Mouse (Mus musculus) midbrain, embryonic 13.5 days (tissue): Measurements from ENCODE around the gene Tceal9. TPM values are rescaled to one million over a fixed set of nuclear protein-coding genes. Genes with fewer than 3 reads are reported as not detected.
A peak's percentile ranks its signal among the peaks of the same experiment; 100 is the strongest.

Experiments used
- ATAC-seq: fragments of 200-750 bp; cut with Nextera tagmentation; 2 replicates; pipeline ENCODE4 v1.8.0; 2017; ENCODE audit warnings: mild to moderate bottlenecking, moderate TSS enrichment, moderate library complexity
- H3K27ac ChIP-seq: fragments of 300-500 bp; sonication (generic); 2 replicates; pipeline ENCODE4 v1.5.1; 2015; ENCODE audit warnings: inconsistent platforms, mild to moderate bottlenecking, moderate library complexity
- H3K27me3 ChIP-seq: fragments of 300-500 bp; sonication (generic); 2 replicates; pipeline ENCODE4 v1.6.1; 2015; ENCODE audit warnings: mild to moderate bottlenecking, inconsistent platforms
- H3K36me3 ChIP-seq: fragments of 300-500 bp; sonication (generic); 2 replicates; pipeline ENCODE4 v1.6.1; 2015; ENCODE audit warnings: mild to moderate bottlenecking, inconsistent platforms
- H3K4me1 ChIP-seq: fragments of 300-500 bp; sonication (generic); replicated peaks from 2 replicates; pipeline ENCODE4 v1.6.1; 2015; ENCODE audit warnings: inconsistent platforms
- H3K4me2 ChIP-seq: fragments of 300-500 bp; sonication (generic); replicated peaks from 2 replicates; pipeline ENCODE4 v1.6.1; 2015; ENCODE audit warnings: moderate library complexity, mild to moderate bottlenecking, inconsistent platforms
- H3K4me3 ChIP-seq: fragments of 300-500 bp; sonication (generic); replicated peaks from 2 replicates; pipeline ENCODE4 v1.5.1; 2015; ENCODE audit warnings: mild to moderate bottlenecking, inconsistent platforms
- H3K9ac ChIP-seq: fragments of 300-500 bp; sonication (generic); replicated peaks from 2 replicates; pipeline ENCODE4 v1.6.1; 2015; ENCODE audit warnings: mild to moderate bottlenecking, inconsistent platforms
- H3K9me3 ChIP-seq: fragments of 300-500 bp; sonication (generic); 2 replicates; pipeline ENCODE4 v1.6.1; 2016; ENCODE audit warnings: mild to moderate bottlenecking, inconsistent platforms
- WGBS: fragments of 180-500 bp; shearing (Covaris S2); methylation state at CpG from one replicate; pipeline ENCODE4 v1.1.7; 2015; 5-methylcytosine and 5-hydroxymethylcytosine counted together
- polyA plus RNA-seq: library from polyadenylated mRNA; unstranded; fragments of >200 nt; fragmentation: Nextera tagmentation; extraction: Ambion mirVana; gene quantifications from 2 replicates; pipeline ENCODE4 v1.2.1, GENCODE M21; 2015

The Tceal9 gene
- polyA plus RNA-seq, 1 experiment from 2014 or later, result 354 TPM

DNA sequence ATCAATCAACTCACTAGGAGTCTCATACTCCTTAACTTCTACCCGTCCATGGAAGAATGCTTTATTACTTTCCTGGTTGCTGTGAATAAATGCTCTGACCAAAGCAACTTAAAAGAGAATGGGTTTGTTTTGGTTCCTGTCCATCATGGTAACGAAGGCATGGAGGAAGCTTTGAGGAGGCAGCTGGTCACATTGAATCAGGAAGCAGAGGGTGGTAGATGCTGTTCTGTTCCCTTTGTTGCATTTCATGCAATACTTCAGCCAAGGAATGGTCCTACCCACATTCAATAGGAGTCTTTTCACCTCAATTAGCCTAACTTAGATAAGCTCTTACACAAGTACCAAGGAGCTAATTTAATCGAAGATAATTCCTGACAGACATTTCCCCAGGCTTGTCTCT is 30.5 kb downstream of the Tceal9 start:
- no peak overlapping the region for H3K4me3 ChIP-seq
- no peak overlapping the region for H3K9ac ChIP-seq
- ATAC-seq, result no peak
- peaks cover 5% of the 10 kb centered on the region; the same call in 1 of the 2 replicates for H3K27me3 ChIP-seq
- H3K9me3 ChIP-seq, result no peaks in the 10 kb centered on the region
- whole genome bisulfite sequencing, result 24% methylated on average over 3 of the region's 3 CpGs
- H3K4me2 ChIP-seq, result no peak overlapping the region
- peaks cover 14% of the 10 kb centered on the region for H3K4me1 ChIP-seq
- H3K27ac ChIP-seq, result no peak overlapping the region
- 0 out of 2 replicates have a peak, but pooled peaks cover 3% of the 10 kb centered on the region for H3K36me3 ChIP-seq

- Histone ChIP-seq H3K27me3 (peaks cover 5% of the 10 kb centered on the region; the same call in 1 of the 2 replicates), H3K4me2 (no peak overlapping the region), H3K4me3 (no peak overlapping the region), H3K36me3 (no peaks in the 10 kb centered on the region), H3K4me1 (no peaks in the 10 kb centered on the region), H3K9me3 (no peaks in the 10 kb centered on the region), H3K9ac (no peak overlapping the region), H3K27ac (no peak overlapping the region)
- 84% methylated on average over 7 of the region's 7 CpGs for WGBS
- no peak for ATAC-seq
Measured at GRCm38 (mm10) chrX:136277577-136277976, 32.7 kb downstream of the Tceal9 start.

DNA sequence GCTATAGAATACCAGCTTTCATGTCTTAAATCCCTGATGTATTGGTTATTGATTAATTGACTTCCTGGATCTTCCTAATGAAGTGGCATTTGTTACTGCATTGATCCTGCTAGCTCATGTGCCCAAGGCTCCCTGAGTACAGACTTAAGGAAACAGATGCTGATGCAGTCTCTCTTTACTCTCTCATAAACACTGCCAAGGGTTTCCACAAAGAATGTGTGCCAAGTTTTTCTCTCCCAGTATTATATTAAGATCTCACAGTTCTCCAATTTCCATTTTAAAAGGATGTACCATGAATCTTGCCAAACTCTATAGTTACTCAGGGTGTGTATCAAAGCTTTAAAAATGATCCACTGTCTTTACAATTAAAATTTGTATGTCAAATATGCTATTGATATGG is 33.5 kb downstream of the Tceal9 start:
- H3K4me3 ChIP-seq, result no peak overlapping the region
- H3K36me3 ChIP-seq, result no peaks in the 10 kb centered on the region
- H3K27me3 ChIP-seq, result peaks cover 5% of the 10 kb centered on the region; the same call in 1 of the 2 replicates
- H3K27ac ChIP-seq, result no peak overlapping the region
- H3K9ac ChIP-seq, result no peak overlapping the region
- ATAC-seq, result no peak
- H3K4me1 ChIP-seq, result no peaks in the 10 kb centered on the region
- H3K9me3 ChIP-seq, result no peaks in the 10 kb centered on the region
- no peak overlapping the region for H3K4me2 ChIP-seq

- no peak overlapping the region for H3K4me2 ChIP-seq
- H3K27ac ChIP-seq, result no peak overlapping the region
- 81% methylated on average over 5 of the region's 5 CpGs for WGBS
- H3K4me3 ChIP-seq, result no peak overlapping the region
- no peaks in the 10 kb centered on the region for H3K9me3 ChIP-seq
- H3K27me3 ChIP-seq, result peaks cover 5% of the 10 kb centered on the region; the same call in 1 of the 2 replicates
- ATAC-seq, result no peak
- H3K36me3 ChIP-seq, result no peaks in the 10 kb centered on the region
- H3K4me1 ChIP-seq, result no peaks in the 10 kb centered on the region
- H3K9ac ChIP-seq, result no peak overlapping the region
Measured at GRCm38 (mm10) chrX:136279410-136279809, 34.5 kb downstream of the Tceal9 start.

DNA sequence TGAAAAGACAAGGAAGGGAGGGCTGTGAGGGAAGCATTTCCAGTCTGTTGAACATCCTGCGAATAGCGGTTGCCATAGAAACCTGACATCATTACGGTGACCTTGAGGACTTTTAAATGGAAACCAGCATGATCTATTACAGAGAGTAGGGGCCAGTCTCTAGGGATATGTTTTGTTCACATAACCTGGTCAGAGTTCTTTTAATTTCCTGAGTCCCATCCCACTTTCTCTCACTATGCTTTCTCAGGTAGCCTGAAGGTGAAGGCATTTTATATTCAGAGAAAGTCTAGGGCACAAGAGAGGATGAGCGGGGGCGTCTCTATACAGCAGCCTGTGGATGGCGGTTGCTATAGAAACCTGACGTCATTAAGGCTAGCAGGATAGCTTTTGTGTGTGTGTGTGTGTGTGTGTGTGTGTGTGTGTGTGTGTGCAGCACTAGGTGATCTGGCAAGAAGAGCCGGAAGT is 46.0 kb downstream of the Tceal9 start:
- peak overlapping the region; percentile 16; the same call in 1 of the 2 replicates for H3K4me3 ChIP-seq
- no peaks in the 10 kb centered on the region for H3K27me3 ChIP-seq
- no peaks in the 10 kb centered on the region for H3K36me3 ChIP-seq
- H3K27ac ChIP-seq, result peak overlapping the region; percentile 84
- 29% methylated on average over 8 of the region's 8 CpGs for WGBS
- H3K4me1 ChIP-seq, result 0 out of 2 replicates have a peak, but pooled peaks cover 4% of the 10 kb centered on the region
- H3K4me2 ChIP-seq, result peak overlapping the region; percentile 41
- no peak overlapping the region for H3K9ac ChIP-seq
- no peaks in the 10 kb centered on the region for H3K9me3 ChIP-seq
- peak; percentile 98 for ATAC-seq

Other genes with a start within 250 kb of the Tceal9 start
- 95.2 and 109 TPM in 2 replicates for gene Arxes1, start 211.7 kb upstream of the Tceal9 start, polyA plus RNA-seq
- gene Bex2, start 176.8 kb upstream of the Tceal9 start, polyA plus RNA-seq, result 586 and 639 TPM in 2 replicates
- not detected in 2 replicates for gene Nxf3, start 159.8 kb upstream of the Tceal9 start, polyA plus RNA-seq
- gene Bex4, start 106.1 kb upstream of the Tceal9 start, polyA plus RNA-seq, result 108 and 121 TPM in 2 replicates
- 134 and 143 TPM in 2 replicates for gene Tceal8, start 72.7 kb upstream of the Tceal9 start, polyA plus RNA-seq
- gene Tceal5, start 41.2 kb upstream of the Tceal9 start, polyA plus RNA-seq, result 17.5 and 20.1 TPM in 2 replicates
- 1.5 and 1.7 TPM in 2 replicates for gene Tceal7, start 30.3 kb upstream of the Tceal9 start, polyA plus RNA-seq
- 179 and 186 TPM in 2 replicates for gene Bex1, start 29.6 kb upstream of the Tceal9 start, polyA plus RNA-seq
- gene Bex3, start 25.2 kb downstream of the Tceal9 start, polyA plus RNA-seq, result 705 TPM in 2 replicates